Mouse (Mus musculus): Measurements from ENCODE around the gene Gm49325.

GRCm38 (mm10) chr10:77556631-77557030 is 49.4 kb upstream of the Gm49325 start:
- TF ChIP-seq POLR2A (IDR thresholded peaks at IDR 0.05; ENCODE audit: control insufficient read depth, extremely low read depth, insufficient read depth, low read length, poor library complexity) (no peak), CTCF (IDR thresholded peaks at IDR 0.05; ENCODE audit: borderline replicate concordance, control insufficient read depth, extremely low read depth, insufficient read depth, low read length, poor library complexity) (no peak)

Data from thymus, adult 2 months (tissue).